Mouse (Mus musculus) gastrocnemius, adult 8-10 months (tissue): ENCODE measurements at regions not wholly inside any gene's neighbourhood (a gene's known extent, or its start where the extent isn't known, plus 50 kb on each side); places are given as distances from the start of the nearest gene placed in this dataset.

Experiments
- DNase-seq, 2 experiments: peaks; one replicate each; pipeline ENCODE4 v3.0.0; 2022; ENCODE audit warnings: low spot score in 2 of 2

DNA sequence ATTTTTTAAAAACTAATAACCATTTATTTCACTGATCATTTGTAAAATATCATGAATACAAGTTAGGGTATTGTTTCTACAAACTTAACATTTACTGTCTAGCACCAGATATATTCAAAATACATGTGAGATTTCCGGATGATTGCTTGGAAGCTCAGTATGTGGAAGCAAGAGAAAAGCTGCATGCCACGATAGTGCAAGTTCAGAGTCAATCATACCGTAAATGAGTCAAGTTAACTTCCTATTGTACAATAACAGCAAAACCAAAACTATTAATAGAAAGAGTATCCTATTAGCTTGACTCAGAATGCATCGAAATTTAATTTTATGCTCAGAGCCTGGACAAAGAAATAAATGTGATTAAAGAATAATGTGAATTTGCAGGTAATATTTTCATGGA lies 1284.6 kb upstream of the Cited2 start:
- no peak for DNase-seq

DNA sequence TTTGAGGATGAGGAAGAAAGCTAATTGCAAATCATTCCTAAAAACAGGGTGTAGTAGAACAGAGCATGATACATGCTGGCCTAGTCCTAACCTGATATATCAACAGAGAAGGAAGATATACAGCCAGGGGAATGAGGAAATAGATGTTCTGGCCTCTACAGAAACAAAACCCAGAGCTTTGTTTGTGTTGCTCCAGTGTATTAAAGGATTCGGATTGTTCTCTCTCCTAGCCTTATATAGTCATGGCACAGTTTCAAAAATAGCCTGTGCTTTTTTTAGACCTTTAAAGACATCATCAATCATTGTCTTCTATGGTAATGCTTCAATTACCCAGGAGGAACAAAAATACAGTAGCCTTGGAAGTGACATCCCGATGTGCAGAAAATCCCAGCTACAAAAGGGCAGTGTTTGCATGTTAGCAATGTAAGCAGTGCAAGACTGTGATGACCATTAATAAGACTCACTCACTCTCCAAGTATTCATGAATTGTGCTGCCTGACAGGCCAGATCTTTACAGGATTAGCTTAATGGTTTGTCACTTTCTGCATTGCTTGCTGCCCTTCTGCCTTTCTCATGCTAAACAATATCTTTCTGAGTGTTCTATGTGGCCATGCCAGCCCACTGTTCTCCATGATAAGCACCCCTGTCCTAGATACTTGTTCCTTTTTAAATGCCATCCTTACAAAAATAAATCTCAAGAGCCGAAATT lies 1281.9 kb upstream of the Cited2 start:
- DNase-seq: no peak

DNA sequence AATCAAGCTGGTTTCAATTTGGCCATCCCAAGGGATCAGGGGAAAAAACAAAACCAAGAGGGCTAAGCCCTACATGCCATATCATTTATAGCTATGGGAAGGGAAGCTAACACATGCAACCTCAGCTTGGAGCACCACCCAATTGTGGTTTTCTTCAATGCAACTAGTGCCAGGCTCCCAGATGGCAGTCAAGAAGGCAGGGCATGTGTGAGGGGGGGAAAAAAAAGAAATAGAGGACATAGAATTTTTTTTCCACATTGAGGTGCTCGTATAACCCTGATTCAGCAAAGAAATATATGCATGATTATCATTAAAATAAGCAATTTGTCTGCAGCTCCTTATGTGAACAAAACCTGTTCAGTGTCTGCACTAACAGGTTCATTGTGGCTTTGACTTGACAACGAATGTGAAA lies 1281.4 kb upstream of the Cited2 start:
- no peak for DNase-seq

DNA sequence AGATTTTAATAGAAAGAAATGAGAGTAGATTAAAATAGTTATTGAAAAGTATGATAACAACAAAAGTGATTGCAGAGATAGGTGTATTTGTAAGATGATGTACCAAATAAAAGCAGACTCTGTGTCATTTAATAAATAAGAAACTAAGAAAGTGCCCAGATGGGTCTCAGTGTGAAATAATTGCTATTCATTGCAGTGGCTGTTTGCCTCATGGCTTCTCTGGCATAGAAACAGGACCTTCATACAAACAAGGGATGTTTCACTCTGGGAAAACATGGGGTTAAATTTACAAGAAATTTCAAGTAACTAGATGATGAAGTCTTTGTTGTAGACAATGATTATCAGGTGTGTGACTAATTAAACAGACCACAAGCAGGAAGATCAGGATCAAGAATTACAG lies 1279.1 kb upstream of the Cited2 start:
- DNase-seq: no peak

DNA sequence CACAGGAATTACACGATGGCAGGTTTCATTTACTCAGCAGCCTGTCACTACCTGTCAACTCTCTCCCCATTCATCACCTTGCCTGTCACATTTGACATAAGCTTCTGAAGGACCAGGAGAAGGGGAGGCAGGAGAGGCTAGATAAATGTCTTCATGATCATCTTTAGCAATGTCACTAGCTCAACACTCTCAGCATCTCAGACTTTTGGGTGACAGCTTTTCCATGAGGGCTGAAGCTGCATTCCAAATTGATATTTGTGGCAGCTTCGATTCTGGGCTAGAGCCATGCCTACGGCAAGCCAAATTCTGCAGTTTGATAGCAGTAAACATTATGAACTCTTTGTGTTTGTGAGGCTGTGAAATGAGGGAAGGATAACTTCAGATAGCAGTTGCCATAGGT lies 1255.1 kb upstream of the Cited2 start:
- no peak for DNase-seq

DNA sequence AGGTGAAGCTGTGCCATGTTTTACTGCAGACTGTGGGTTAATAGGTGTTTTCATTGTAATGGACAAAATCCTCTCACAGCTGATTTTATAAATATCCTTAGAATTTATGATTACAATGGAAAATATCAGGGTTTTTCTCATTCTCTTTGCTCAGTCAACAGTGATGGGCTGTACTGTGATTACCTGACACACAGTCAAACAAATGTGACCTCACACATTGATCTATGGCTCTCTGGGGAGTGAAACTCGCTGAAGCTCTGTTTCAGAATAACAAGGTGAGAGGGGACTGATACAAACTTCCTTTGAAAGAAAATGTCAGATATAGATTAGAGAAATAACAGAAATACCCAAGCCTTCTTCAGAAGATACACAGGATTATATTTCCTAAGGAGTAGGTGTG lies 1253.3 kb upstream of the Cited2 start:
- no peak for DNase-seq

DNA sequence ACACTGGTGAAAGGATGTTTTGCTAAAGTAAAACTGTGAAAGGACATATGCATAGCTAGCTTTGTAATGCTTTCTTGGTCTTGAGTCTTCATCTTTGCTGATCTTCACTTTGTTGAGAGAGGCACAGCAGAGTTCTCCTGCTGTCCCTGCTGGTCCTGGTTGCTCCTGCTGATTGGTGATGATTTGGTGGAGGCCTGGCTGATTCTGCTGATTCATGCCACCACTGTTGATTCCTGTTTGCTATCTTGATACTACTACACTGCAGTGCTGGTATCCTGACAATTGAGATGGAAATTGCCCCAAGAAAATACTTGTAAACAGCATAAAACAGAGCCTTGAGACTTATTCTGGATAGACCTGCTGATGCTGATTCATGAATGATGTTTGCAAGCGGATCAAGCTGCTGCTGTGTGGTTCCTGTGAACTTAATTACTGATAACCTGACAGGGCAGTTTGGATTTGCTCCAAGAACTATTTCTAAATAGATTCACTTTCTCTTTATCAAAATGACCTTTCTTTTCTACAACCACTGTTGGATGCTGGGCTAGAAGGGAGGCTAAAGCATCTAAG lies 1249.0 kb upstream of the Cited2 start:
- no peak for DNase-seq

DNA sequence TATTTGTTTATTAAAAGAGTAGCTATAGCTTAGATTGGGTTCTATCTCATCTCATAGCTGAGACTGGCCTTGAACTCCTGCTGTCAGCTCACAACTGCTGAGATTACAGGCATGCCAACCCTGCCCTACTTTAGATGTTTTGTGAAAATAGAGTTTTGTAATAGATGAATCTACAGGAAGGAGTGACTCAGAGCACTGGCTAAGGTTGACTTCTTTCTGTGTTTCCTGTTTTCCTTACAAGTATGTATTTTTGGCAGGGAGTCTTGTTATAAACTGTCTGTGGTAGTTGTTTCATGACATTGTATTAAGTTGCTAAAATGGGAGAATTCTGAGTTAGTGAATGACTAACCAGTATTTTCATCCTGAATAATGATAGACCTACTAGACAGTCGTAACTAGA lies 1224.4 kb upstream of the Cited2 start:
- DNase-seq: no peak

DNA sequence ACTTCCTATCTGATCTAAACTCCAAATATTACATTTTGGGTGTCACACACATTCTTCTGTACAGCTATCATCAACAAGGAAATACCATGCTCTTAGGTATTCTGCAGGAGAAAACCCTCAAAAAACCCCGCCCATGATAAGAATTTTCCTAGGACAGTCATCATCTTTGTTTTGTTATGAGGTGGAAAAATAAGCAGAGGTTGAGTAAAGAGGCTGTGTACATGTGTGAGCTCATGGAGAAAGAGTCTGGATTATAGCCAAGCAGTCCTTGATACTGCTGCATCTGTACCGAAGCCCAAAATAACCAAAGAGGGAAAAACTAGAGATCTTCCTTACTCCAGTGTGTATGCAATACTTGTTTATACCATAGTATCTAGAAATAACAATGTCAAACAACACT lies 1215.3 kb upstream of the Cited2 start:
- no peak for DNase-seq

DNA sequence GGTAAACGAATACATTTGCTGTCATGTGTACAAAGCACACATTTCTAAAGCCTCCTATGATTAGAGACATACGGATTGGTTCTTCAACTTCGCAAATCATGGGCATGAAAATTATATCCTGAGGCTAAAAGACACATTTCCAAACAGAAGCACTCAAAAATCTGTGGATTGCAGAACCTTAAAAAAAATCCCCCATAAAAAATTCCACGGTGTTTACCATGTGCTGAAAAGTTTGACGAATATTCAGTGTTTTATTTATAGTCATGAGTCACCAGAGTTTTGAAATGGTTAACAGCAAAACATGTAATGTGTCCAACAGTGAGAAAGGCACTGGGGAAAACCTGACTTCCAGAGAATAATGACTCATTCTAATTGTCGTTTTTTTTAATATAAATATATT lies 1214.9 kb upstream of the Cited2 start:
- DNase-seq: no peak

DNA sequence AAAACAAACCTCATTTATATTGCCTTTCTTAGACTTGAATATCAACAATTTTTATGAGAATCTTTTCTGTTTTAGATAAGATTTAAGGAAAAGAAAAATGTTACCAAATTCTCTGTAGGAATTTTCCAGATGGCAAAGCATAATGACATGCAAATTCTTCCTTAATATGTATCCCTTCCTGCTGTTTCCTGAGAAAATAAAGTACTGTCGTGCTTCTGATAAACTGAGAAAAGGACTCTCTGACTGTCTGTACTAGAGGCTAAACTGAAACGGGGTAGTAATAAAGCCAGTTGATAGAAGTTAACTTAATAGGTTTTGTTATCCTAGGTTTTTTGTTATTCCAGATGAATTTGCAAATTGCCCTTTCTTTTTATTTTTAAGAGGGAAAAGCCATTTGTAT lies 1208.4 kb upstream of the Cited2 start:
- no peak for DNase-seq

DNA sequence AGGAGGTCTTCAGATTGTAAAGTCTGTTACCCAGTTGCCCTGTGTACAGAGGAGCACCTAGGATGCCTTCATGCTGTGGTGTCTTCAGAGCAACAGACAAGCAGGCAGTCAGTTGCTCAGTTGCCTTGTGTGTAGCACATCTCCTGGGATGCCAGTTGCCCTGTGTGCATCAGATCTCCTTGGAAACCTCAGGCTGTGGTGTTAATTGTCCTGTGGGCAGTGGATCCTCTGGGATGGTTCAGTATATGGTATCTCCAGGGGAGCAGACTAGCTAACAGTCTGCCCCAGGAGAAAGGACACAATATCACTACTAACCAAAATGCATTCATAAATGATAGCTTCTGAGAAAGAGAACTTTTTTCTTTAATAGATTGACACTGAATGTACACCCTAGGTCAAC lies 1201.1 kb upstream of the Cited2 start:
- DNase-seq: no peak

DNA sequence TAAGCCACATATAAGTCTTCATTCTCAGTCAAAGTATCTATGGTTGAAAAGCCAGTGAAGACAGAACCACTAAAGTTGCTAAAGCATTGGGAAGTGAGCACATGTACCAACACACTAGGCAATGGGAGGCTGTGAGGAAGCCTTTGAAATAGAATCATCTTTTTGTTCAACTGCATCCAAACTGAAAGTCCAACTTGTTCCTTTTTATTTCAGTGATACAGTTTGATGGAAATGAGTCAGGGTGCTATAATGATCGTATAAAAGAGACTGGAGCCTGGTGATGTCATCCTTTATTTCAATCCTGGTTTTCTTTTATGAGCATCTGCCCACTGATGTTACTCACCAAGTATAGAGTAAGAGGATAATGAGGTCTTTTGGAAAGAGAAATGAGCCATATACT lies 1198.9 kb upstream of the Cited2 start:
- DNase-seq: no peak

DNA sequence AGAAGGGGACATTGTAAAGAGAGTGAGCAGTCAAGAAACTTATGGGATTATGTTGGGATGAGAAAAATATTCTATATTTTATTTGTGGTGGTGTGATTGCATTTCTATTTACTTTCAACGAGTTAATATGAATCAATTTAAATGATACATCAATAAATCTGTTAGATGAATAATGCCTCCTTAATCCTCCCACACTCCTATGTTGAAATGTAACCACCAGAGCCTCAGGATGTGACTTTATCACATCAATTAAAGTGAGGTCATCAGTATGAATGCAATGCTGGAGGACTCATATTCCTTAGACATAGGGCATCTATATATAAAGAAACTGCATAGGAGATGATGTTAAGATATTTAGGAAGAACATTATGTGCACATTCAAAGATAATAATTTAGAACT lies 1195.3 kb upstream of the Cited2 start:
- DNase-seq: no peak

DNA sequence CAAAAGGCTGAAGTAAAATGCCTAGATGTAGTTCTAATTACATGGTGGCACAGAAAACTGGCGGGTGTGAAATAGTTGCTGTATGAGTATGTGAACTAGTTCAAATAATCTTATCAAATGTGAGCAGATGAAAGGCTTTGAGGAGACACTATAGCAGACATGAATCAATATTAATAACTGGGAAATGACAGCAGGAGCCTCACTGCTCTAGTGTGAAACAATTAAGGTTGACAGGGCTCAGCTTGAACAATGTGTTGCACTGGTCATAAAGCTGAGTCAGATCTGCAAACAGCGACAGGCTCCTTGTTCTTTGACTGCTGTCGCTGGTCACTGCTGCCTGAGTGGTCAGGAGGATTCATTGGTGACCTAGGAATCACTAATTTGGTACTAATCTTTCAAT lies 1185.4 kb upstream of the Cited2 start:
- DNase-seq: no peak

DNA sequence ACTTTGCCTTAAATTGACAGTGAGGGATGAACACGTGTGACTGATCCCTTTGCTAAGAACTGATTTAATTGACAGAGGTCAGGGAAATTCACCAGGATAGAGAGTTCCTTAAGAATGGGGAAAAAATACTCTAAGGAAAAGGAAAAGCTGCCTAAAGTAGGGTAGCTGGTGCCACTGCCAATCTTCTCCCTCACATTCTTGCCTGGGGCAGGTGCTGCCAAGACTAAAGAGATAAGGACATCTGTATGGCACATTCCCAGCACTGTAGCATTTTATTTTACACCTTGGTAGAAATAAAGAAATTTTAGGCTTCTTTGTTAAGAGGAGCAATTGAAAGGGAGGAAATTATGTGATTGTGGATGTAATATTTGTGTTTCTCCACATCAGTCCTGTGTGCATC lies 1184.6 kb upstream of the Cited2 start:
- no peak for DNase-seq

DNA sequence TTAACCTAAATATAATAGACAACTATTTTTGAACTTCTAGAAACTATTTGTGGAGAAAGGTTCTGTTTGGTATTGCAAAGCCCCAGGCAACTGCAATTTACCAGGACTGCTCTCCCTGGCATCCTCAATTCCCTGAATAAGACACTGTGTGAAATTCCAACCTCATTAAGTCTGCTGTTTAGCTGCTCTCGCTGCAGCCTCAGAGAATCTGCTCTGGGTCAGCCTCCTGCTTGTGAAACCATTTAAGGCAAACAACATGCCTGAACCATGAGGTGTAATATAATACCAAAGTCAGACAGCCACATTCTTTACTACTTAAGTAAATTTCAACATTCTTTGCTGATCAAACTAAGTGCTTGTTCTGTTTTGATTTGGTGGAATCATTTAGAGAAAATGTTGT lies 1177.6 kb upstream of the Cited2 start:
- DNase-seq: no peak

DNA sequence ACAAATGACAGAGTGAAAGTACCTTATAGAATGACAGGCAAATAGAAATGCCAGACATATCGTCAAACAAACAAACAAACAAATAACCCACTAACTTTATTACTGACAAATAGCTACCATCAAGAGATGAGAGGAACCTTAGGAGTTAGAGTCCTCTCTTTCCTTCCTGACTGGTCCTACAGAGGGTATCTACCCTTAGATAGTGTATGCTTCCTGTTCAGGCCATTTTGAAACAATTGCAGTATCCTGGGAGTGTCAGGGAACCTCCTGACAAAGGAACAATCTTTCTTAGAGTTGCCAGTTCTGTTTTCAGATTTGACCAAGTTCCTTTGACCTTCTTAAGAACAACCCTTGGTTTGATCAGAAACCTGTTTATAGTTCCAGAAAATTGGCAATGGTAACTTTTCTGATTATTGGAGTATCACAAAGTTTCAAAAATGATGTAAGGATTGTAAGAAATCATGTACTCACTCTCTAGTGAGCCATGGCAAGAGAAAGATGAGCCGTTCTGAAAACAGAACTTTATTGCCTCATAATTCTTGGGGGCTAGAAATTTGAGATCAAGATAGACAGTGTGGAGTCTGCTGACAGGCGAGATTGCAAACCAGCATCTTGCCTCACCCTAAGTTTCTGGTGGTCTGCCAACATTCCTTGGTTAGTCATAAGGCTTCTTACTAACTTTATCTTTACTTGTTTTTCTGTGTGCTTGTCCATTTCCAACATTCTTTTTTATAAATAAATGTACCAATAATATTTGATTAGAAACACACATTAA lies 1170.0 kb upstream of the Cited2 start:
- DNase-seq: peak in 1 of 2 experiments; percentile 17

DNA sequence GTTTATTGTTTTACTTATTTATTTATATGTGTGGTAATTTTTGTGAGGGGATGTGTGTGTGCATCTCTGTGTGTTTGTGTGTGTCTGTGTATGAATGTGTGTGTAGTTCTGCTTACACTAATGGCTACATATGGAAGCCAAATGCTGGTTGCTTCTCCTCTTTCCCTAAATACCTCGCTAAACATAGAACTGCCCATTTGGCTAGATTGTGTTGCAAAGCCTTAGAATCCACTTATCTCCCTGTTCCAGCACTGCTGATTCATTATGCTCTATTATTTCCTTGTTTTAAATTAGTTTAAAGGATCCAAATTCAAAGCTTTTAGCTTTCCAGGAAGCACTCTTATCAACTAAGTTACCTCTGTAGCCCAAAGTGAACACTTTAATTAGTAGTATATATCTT lies 1148.5 kb upstream of the Cited2 start:
- DNase-seq: no peak

DNA sequence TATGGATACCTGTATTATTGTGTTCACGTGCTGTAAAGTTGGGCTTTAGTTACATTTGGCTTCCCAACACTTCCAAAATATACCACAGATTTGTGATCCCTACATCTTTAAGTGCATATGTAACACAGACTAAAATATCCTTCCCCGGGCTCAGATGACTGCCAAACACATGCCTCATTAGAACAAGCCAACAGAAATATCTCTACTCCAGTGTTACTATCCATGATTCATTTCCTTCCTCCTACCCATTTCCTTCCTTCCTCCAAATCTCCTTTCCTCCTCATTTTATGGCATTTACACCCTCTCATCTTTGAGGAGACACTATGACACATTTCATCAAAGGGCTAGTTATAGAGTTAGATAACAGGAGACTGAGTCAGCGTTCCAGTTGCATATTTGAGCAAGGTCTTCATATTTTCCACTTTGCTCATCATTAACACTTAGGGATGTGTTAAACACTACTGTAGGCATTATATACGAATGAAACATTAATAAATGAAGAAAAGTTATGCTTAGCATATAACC lies 1144.4 kb upstream of the Cited2 start:
- DNase-seq: no peak

DNA sequence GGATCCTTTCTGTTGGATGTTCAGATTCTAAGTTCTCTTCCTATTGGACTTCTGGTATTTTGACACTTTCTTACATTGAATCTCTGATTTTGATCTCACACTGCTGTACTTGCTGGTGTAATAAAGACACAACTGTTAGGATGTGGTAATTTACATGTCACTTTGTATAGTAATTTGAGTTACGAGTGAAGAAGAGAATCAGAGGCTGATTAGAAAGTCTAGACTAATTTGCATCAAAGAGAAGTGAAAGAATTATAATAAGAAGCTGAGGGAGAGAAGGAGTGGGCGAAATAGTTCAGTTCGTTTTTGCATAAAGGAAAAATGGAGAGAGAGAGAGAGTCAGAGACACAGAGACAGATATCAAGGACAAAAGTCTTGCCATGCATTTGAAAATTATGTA lies 1142.8 kb upstream of the Cited2 start:
- no peak for DNase-seq

DNA sequence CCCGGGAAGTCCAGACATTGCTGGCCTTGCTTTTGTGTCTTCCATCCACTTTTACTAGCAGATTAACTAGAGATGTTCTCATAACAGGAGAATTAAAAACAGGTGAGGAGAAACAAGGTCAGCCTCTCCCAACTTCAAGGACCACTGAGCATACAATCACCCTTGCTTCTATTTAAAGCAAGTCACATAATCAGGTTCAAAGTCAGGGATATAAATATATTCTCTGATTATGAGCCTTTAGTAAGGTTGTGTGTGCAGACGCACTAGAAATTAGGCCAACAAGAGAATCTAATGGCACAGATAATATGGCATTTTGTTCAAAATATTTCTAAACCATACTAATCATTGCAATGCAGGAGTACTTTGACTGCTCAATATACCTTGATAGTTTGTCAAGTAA lies 1134.2 kb upstream of the Cited2 start:
- no peak for DNase-seq

DNA sequence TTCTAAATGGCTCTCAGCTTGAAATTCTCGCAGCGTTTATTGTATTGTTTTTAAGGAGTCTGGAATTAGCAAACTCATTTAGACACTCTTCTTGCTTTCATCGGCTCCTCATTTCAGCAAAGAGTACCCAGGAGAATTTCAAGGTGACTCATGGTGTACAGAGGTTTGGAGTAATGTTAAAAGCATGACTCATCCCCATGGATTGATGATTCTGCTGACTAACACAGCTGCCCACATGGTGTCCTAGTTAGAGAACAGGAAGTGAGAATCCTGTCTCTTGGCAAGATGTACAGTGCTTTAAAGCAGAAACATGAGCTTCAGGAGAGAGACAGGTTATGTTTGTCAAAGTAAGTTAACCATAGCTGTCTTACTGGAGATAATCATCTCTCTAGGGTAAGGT lies 1133.6 kb upstream of the Cited2 start:
- DNase-seq: no peak
